In the genomic region with DNA sequence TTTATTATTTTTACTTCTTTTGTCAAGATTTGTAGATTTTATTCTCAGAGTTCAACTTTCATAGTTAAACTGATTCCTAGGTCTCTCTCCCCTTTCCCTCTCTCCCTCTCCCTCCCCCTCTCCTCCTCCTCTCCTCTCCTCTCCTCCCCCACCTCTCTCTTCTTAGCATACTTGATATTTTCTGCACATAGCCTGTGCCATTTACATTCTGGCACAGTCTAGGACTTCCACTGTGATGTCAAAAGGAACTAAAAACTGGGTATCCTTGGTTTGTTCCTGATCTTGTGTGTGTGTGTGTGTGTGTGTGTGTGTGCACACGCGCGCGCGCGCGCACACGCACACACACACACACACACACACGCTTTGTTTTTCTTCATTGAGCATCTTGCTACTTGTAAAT, we compare ENCODE assay signal across 17 mouse cellular contexts.
"Had no signal": no experiment of that assay in that cellular context is flagged by ENCODE, and none has a peak within 500 bp of the region (broad histone marks: within the 10 kb centered on the region; RNA-seq: fewer than 3 reads in every experiment).

No protein-coding gene starts in this region.

- H3K4me3 ChIP-seq: layer of hippocampus, adult 2 months; liver, embryonic 13.5 days; neural tube, embryonic 12.5 days; neural tube, embryonic 15.5 days; stomach, embryonic 15.5 days had no signal

- H3K9me3 ChIP-seq: liver, embryonic 13.5 days; neural tube, embryonic 12.5 days; neural tube, embryonic 15.5 days; stomach, embryonic 15.5 days had no signal

- H3K4me2 ChIP-seq: liver, embryonic 13.5 days; neural tube, embryonic 12.5 days; neural tube, embryonic 15.5 days; stomach, embryonic 15.5 days had no signal

- H3K9ac ChIP-seq: liver, embryonic 13.5 days; neural tube, embryonic 12.5 days; neural tube, embryonic 15.5 days; stomach, embryonic 15.5 days had no signal

- H3K27me3 ChIP-seq: liver, embryonic 13.5 days; neural tube, embryonic 12.5 days; neural tube, embryonic 15.5 days; stomach, embryonic 15.5 days had no signal

- H3K36me3 ChIP-seq: liver, embryonic 13.5 days; neural tube, embryonic 12.5 days; neural tube, embryonic 15.5 days; stomach, embryonic 15.5 days had no signal

- H3K4me1 ChIP-seq: liver, embryonic 13.5 days; neural tube, embryonic 12.5 days; neural tube, embryonic 15.5 days; stomach, embryonic 15.5 days had no signal

- DNase-seq: kidney, adult 2 months; kidney, postnatal 25 days; layer of hippocampus, adult 9-11 months; liver, embryonic 13.5 days; lung, adult 2 months; lung, postnatal 14 days; lung, postnatal 4 days; right cerebral cortex, adult 18-20 months; right cerebral cortex, postnatal 14 days; right cerebral cortex, postnatal 4 days; spleen, adult 18-20 months; thymus, postnatal 25 days had no signal

- H3K27ac ChIP-seq: kidney, postnatal 0 days; layer of hippocampus, adult 2 months; liver, embryonic 13.5 days; neural tube, embryonic 12.5 days; neural tube, embryonic 15.5 days; stomach, embryonic 15.5 days had no signal
